Comparison of ENCODE assay signal across 14 mouse cellular contexts in the genomic region with DNA sequence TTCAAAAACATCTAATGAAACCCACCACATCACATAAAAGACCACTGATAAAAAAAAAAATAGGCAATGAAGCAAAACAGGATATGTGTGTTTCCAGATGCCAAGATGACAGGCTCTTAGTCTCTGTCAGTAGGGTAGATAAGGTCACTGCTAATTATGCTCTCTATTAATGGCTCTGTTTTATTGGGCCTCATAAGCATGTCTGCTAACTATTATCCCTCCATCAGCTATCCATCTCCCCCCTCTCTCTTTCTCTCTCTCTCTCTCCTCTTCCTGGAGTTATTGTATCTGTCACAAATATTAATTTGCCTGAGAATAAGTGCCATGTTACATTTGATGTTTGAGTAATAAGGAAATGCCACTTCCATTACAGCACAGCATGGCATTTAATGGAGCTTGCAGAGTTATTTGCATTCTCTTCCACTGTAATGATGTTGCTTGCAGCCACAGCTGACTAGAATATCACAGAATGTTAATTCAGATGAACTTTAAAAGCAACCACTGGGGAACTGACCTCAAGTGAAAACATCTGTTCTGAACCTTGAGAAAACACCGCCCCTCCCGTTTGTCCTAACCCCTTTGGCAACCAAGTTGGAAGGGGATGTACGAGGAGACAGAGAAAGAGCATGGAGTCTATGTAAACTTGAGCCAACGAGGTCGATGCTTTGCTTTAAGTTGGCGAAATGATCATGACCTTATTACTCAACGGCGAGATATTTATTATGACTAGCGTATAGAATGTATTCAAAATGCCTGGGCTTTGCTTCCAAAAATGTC.
DNase-seq lines count a peak whose midpoint lies in the region; ATAC-seq and TF ChIP-seq lines count a peak whose summit lies in the region.
"Had no signal": no experiment of that assay in that cellular context is flagged by ENCODE, and none has a peak within 500 bp of the region (broad histone marks: within the 10 kb centered on the region; RNA-seq: fewer than 3 reads in every experiment).

No protein-coding gene starts in this region.

- H3K79me2 ChIP-seq in liver, adult 2 months (ENCODE audit: control insufficient read depth, insufficient read depth, low read length): no peaks in the 10 kb centered on the region

- 84% methylated on average over 9 of the region's 9 CpGs for whole genome bisulfite sequencing in heart, embryonic 10.5 days
- 79% methylated on average over 9 of the region's 9 CpGs for WGBS in liver, adult 2 months
- WGBS in liver, embryonic 11.5 days: 76% methylated on average over 9 of the region's 9 CpGs

- no peak for ATAC-seq in liver, embryonic 11.5 days (replicated peaks; ENCODE audit: low FRiP score)
- ATAC-seq in cerebellum, adult (ENCODE audit: insufficient number of reproducible peaks, low FRiP score, low TSS enrichment): no peak

- DNase-seq in heart, adult 11 months: peak; percentile 90
- DNase-seq in heart, embryonic 10.5 days (ENCODE audit: low spot score): no peak
- DNase-seq in liver, adult 2 months (ENCODE audit: extremely low read depth, low read depth, low spot score): peak; percentile 1
- no peak for DNase-seq in liver, embryonic 11.5 days (ENCODE audit: low spot score)
- DNase-seq in brain, embryonic 14.5 days (ENCODE audit: low read depth): peak; percentile 50
- peak; percentile 12 for DNase-seq in heart, postnatal 4 days
- no peak for DNase-seq in right cerebral cortex, postnatal 36 days (ENCODE audit: low spot score in 2 of 2)
- DNase-seq: B cell, adult 2 months; kidney, adult 18-20 months; layer of hippocampus, postnatal 36 days; spleen, adult 18-20 months had no signal

- no peaks in the 10 kb centered on the region for H3K27me3 ChIP-seq in heart, embryonic 10.5 days (ENCODE audit: insufficient read depth, poor library complexity, severe bottlenecking)
- no peaks in the 10 kb centered on the region for H3K27me3 ChIP-seq in liver, adult 2 months (ENCODE audit: control insufficient read depth, insufficient read depth, low read length)
- no peaks in the 10 kb centered on the region for H3K27me3 ChIP-seq in liver, embryonic 11.5 days (replicated peaks; ENCODE audit: control insufficient read depth, insufficient read depth, low read length)
- H3K27me3 ChIP-seq: limb, embryonic 13.5 days had no signal

- TF ChIP-seq POLR2A in liver, adult 2 months (IDR thresholded peaks at IDR 0.05; ENCODE audit: extremely low read depth, insufficient read depth, low read length): no peak
- no peak for TF ChIP-seq POLR2A in brain, embryonic 14.5 days (IDR thresholded peaks at IDR 0.05; ENCODE audit: borderline replicate concordance, extremely low read depth, insufficient read depth, insufficient read length, poor library complexity, severe bottlenecking)

- H3K36me3 ChIP-seq in heart, embryonic 10.5 days: no peaks in the 10 kb centered on the region
- no peaks in the 10 kb centered on the region for H3K36me3 ChIP-seq in liver, adult 2 months (ENCODE audit: control insufficient read depth, insufficient read depth, low read length)
- no peaks in the 10 kb centered on the region for H3K36me3 ChIP-seq in liver, embryonic 11.5 days (ENCODE audit: control insufficient read depth, insufficient read depth, low read length)
- H3K36me3 ChIP-seq: limb, embryonic 13.5 days had no signal

- H3K9ac ChIP-seq in liver, adult 2 months (ENCODE audit: low read depth, low read length): no peak overlapping the region
- no peak overlapping the region for H3K9ac ChIP-seq in liver, embryonic 11.5 days (ENCODE audit: low read depth, low read length)
- H3K9ac ChIP-seq: limb, embryonic 13.5 days had no signal

- H3K27ac ChIP-seq in heart, embryonic 10.5 days: no peak overlapping the region
- no peak overlapping the region for H3K27ac ChIP-seq in liver, adult 2 months (replicated peaks; ENCODE audit: insufficient read depth, low read depth, low read length)
- H3K27ac ChIP-seq in liver, embryonic 11.5 days (ENCODE audit: low read depth, low read length): no peak overlapping the region
- H3K27ac ChIP-seq: heart, adult 2 months; limb, embryonic 13.5 days had no signal

- no peak for TF ChIP-seq CTCF in liver, adult 2 months (IDR thresholded peaks at IDR 0.05; ENCODE audit: low read depth, low read length)
- no peak for TF ChIP-seq CTCF in brain, embryonic 14.5 days (IDR thresholded peaks at IDR 0.05; ENCODE audit: borderline replicate concordance, extremely low read depth, insufficient read depth, insufficient read length)

- H3K4me3 ChIP-seq in heart, embryonic 10.5 days: no peak overlapping the region
- no peak overlapping the region for H3K4me3 ChIP-seq in liver, adult 2 months (ENCODE audit: insufficient read depth, low read depth, low read length)
- no peak overlapping the region for H3K4me3 ChIP-seq in liver, embryonic 11.5 days (ENCODE audit: low read depth, low read length)
- H3K4me3 ChIP-seq: heart, adult 2 months; limb, embryonic 13.5 days had no signal

- no peaks in the 10 kb centered on the region for H3K4me1 ChIP-seq in heart, embryonic 10.5 days
- H3K4me1 ChIP-seq in liver, adult 2 months (ENCODE audit: control insufficient read depth, insufficient read depth, low read length): no peaks in the 10 kb centered on the region
- no peaks in the 10 kb centered on the region for H3K4me1 ChIP-seq in liver, embryonic 11.5 days (replicated peaks; ENCODE audit: control insufficient read depth, insufficient read depth, low read length)

- no peak overlapping the region for H3K4me2 ChIP-seq in liver, embryonic 11.5 days
- H3K4me2 ChIP-seq: limb, embryonic 13.5 days had no signal

- no peaks in the 10 kb centered on the region for H3K9me3 ChIP-seq in heart, embryonic 10.5 days
- H3K9me3 ChIP-seq in liver, embryonic 11.5 days (ENCODE audit: control insufficient read depth, low read length): no peaks in the 10 kb centered on the region
- H3K9me3 ChIP-seq: limb, embryonic 13.5 days had no signal

Comparison
In these comparisons a context has a peak if more than half of its experiments do, and no peak if none do; other contexts are left out.
1. DNase-seq: peak in heart, adult 11 months (single experiment), liver, adult 2 months (single experiment), brain, embryonic 14.5 days (single experiment) and heart, postnatal 4 days (single experiment); none in heart, embryonic 10.5 days (single experiment), liver, embryonic 11.5 days (single experiment) and right cerebral cortex, postnatal 36 days (0 of 2).